Mouse (Mus musculus) gonadal fat pad, adult 2 months (tissue): Measurements from ENCODE around the gene Eef1akmt3. TPM values are rescaled to one million over a fixed set of nuclear protein-coding genes. Genes with fewer than 3 reads are reported as not detected.
"Not testable (repeated sequence)": the region's sequence is repeated elsewhere in the genome, so short reads cannot be mapped to it uniquely, and the experiment has no call there.

Experiments
- DNase-seq: peaks from one replicate; pipeline ENCODE4 v3.0.0-alpha.2; 2012; ENCODE audit warnings: low read depth
- polyA plus RNA-seq: library from polyadenylated mRNA; depleted of rRNA; stranded (reverse); fragments of >200 nt; gene quantifications from 2 replicates; pipeline ENCODE4 v1.2.3, GENCODE M21; 2012; rRNA removed

The Eef1akmt3 gene
- polyA plus RNA-seq = 0.55 and 0.86 TPM in 2 replicates

DNA sequence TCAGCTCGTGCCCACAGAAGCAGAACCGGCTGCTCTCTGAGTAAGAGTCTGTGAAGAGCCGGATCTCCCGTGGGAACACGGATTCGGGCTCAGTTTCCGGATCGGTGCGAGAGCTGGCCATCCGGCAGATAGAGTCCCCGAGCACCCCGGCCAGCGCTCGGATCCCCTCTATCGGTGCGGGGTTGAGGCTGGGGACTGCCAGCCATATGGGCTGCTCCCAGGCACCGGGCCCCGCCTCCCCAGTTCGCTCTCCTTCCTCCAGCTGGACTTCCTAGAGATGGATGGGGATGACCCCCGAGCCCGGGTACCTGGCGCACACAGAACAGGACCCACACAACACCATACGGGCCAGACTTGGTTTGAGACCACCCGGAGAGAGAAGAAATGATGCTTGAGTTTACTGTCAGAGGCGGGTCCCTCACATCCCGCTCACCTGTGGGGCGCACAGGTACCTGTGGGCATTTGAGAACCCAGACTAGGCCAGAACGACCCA, at the start of gene Eef1akmt3, which contains the start of gene Mettl1:
Eef1akmt3 (minus strand) TSS at position 240 of the 493 bp plus-strand sequence.
Mettl1 (plus strand) TSS at position 141 of the 493 bp plus-strand sequence.
- no peak for DNase-seq

DNA sequence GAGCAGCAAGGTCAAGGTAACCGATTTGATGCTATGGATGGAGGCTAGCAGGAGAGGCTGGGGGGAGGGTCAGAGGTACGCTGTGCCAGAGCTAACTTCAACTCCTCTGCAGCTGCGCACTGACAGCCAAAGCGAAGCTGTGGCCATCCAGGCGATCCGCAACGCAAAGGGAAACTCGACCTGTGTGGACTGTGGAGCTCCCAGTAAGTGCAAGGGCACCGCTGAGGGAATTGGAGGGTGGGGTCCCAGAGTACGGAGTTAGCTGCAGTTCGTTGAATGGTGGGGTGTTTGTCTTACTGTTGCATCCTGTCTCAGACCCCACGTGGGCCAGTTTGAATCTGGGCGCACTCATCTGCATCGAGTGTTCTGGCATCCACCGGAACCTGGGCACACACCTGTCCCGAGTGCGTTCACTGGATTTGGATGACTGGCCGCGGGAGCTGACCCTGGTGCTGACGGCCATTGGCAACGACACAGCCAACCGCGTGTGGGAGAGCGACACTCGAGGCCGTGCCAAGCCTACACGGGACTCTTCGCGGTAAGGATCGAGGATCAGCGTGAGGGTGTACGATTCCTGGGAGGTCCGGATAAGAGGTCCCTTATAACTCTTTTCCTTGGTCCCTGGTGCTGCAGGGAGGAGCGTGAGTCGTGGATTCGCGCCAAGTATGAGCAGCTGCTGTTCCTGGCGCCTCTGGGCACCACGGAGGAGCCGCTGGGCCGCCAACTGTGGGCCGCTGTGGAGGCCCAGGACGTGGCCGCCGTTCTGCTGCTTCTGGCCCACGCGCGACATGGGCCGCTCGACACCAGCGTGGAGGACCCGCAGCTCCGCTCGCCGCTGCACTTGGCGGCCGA, 49.5 kb upstream of the Eef1akmt3 start:
- no peak for DNase-seq

DNA sequence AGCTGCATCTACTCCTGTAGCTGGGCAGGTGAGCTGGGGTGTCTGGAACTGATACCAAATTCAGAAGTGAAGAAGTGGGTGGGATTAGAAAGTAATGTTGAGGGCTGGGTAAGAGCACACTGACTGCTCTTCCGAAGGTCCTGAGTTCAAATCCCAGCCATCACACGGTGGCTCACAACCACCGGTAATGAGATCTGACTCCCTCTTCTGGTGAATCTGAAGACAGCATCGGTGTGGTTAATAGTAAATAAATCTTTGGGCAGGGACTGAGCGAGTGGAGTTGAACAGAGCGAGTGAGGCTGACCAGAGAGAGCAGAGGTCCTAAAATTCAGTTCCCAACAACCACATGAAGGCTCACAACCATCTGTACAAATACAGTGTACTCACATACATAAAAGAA, 44.3 kb upstream of the Eef1akmt3 start:
- no peak for DNase-seq

DNA sequence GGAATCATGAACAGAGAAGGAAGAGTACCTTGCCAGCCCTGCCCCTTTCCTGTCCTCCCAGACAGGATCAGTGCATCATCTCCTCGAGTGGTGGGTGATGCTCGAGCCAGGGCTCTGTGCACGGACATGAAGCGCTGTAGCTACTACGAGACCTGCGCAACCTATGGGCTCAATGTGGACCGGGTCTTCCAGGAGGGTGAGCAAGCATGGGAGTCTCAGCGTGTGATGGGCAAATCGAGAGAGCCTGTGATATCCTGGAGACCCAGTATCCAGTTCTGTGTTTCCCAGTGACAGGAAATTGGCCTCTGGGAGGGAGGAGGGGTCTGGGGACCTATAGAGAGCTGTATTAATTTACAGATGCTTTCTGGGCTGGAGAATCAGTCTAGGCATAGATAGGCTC, 43.7 kb upstream of the Eef1akmt3 start:
- no peak for DNase-seq

DNA sequence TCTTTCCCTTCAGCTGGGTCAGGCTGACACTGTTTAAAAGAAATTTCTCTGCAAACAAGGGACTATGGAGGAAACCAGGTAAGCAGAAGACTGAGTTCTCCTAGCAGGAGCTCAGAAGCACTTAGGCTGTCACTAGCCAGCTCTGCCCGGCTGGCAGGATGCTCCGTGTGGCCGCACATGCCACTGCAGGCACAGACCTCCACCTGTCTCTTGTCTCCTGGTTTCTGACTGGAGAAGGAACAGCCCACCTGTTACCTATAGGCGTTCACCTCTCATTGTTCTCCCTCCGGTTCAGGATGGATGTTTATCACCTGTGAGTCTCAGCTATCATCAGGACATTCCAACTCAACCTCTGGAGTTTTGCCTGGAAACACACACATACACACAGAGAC, 42.6 kb upstream of the Eef1akmt3 start:
- no peak for DNase-seq

DNA sequence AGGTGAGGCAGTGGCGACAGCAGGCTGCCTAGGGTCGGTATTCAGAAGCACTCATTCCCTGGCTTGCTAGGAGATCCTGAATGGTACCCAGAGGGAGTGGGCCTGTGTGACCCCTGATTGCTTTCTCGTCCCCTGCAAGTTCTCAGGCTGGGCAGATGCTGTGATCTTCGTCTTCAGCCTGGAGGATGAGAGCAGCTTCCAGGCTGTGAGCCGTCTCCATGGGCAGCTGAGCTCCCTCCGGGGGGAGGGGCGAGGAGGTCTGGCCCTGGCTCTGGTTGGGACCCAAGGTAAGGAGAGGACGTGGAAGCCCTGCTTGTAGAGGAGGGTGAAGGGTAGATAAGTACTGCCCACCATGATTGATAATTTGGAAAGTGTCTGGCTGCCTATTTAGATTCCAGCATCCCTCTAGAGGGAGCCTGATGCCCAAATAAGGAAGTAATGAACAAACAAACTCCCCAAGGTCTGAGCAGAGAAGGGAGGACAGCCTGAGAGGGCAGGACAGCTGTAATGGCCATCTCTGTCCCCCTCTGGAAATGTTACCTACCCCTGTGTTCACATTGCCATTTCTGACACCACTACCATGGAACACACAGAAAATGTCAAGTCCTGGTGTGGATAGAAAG, 42.1 kb upstream of the Eef1akmt3 start:
- no peak for DNase-seq

DNA sequence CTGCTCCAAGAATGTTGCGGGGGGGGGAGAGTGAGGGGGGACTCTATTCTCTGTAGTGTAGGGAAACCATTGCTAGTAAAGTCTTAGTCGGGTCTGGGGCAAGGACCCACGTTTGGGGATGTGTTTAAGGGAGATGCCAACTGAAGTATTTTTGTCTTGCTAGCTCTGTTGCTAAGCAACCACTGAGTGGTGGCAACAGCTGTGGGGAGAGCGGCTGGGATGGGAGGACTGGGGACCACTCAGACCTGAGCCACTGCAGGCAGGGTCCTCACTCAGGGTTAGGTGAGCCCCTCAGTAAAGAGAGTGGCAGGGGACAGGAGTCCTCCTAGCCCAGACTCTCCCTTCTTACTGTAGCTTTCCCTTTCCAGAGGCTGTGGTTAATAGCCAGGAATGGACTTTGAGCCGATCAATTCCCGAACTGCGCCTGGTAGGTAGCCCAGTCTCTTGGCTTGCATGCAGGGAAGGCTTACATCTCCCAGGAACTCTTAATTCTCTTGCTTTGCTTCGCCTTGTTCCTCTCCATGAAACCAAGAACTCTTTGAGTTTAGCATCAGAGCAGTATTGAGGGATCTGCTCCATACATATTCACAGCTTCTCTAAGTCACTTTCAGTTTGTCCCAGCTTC, 40.8 kb upstream of the Eef1akmt3 start:
- DNase-seq = no peak

DNA sequence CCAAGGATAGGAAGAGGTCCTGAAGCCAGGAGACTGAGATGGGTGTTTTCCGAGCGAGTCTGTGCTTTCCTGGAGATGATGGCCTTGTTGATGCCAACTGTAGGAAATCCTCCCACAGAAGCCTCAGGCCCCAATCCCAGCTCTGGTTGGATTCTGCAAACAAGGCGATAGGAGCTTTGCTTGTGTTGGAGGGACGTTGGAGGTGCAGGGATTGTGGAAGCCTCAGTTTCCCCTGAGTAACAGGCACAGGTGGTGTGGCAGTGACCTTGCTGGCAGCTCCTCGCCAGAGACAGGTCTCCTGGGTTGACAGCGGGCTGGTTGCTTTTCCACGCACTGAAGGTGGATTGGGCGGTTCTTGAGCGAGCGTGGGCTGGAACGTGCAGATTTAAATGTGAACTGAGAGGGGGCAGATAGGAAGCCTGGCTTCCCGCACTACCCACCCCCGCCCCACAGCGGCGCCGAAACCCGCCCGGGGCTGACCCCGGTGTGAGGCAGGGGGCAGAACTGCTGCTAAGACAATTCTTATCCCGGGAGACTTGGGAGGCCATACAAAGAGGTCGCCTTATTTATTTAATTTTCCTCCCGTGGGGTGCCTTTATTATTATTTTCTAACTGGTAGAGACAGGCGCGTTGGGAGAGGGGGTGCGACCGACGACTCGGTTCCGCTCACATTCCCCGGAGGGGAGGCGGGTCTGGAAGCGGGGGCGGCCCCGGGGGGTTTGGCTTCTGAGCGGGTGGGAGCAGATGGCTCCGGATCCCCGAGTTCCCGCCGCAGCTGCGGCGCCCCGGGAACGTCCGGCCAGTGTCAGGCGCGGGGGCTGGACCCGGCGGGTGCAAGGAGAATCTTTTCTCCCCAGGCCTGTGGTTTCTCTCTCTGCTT, 39.8 kb upstream of the Eef1akmt3 start:
- DNase-seq = no peak

DNA sequence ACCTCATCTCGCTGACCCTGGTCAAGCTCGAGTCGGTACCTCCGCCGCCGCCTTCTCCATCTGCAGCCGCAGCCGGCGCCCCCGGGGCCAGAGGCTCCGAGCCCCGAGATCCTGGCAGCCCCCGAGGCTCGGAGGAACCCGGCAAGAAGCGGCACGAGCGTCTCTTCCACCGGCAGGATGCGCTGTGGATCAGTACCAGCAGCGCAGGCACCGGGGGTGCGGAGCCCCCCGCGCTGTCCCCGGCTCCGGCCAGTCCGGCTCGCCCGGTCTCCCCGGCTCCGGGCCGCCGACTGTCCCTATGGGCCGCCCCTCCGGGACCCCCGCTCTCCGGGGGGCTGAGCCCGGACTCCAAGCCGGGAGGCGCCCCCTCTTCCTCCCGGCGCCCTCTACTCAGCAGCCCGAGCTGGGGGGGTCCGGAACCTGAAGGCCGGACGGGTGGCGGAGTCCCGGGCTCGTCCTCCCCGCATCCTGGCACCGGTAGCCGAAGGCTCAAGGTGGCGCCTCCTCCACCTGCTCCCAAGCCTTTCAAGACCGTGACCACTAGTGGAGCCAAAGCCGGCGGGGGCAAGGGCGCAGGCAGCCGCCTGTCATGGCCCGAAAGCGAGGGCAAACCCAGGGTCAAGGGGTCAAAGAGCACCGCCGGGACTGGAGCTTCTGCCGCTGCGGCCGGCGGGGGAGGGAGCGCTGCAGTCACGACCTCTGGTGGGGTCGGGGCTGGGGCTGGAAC, 38.5 kb upstream of the Eef1akmt3 start:
- no peak for DNase-seq

DNA sequence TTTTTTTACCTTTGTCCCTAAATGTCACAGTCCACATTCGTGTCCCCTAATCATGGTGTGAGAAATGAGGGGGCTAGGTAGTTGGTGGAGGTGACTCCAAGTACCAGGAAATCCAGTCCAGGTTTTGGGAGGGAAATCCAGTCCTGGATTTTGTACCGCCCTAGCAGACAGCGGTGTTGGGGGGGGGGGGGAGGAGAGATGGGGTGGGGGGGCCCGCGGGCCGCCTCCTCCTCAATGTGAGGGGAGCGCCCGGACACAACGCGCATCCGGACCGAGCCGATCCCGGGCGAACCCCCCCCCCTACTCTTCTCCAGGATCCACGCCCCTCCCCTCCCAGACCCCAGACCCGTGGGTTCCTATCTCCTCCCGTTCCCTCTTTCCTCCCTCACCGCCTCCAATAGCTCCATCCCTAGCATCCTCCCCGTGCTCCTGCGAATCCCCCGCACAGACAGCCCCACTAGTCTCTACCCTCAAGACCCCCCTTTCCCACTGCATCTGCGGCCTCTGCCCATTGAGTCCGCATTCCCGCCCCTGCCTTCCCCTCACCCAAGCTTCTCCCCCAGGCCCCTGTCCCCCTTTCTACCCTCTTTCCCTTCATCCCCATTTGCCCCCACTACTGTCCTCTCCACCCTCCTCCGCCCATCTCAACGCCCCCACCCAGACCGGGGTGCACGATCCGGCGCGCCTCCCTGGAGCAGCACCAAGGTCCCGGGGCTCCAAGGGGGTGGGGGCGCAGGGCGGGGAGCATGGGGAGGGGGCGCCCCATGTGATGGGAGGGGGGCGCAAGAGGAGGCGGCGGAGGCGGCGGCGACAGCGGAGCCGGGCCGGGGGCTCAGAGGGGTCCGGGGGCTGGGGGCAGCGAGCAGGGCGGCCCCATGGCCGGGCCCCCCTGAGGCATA, 37.6 kb upstream of the Eef1akmt3 start:
- no peak for DNase-seq

DNA sequence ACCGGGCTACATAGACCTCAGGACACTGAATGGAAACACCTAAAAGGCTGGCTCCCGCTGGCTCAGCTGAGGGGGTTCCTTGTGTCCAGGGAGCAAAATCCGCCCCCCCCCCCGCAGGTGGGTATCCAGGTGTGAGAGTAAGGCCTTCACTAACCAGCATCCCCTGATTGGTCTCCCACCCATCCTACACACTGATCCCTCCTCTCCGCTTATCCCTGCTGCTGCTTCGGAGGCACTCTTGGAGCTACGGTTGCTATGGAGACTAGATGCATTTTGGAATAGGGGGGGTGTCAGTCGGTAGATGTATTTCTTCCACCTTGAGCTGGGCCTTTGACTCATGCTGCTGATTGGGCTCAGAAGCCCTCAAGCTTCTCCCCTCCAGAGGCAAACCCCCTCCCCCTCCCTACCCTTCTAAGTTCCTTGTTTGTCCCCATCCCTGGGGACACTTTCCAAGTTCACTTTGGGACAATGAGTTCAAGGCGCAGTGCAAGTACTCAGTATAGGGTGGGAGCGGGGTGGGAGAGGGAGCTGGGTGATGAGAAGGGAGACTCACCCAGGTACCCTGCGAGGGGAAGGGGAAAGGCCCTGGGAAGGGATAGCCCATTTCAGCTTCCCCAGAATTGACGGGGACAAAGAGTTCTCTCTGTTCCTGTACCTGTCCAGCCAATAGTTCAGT, 36.8 kb upstream of the Eef1akmt3 start:
- DNase-seq = no peak

DNA sequence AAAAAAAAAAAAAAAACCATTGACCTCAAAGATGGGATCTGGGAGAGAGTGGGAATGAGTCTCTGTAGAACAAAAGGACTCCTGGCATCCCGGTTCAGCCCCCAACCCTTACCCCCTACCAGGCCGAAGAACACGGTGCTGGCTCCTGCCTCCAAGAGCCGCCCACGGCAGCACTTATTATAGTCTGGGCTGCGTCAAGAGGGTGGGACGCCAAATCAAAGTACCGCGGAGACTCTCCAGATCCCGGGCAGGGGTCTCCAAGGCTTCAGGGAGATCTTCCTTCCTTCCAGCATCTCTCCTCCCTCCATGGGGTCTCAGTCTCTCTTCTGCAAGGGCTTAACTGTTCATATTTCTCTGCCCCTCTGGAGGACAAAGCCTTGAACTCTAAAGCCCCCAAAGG, 36.2 kb upstream of the Eef1akmt3 start:
- no peak for DNase-seq

DNA sequence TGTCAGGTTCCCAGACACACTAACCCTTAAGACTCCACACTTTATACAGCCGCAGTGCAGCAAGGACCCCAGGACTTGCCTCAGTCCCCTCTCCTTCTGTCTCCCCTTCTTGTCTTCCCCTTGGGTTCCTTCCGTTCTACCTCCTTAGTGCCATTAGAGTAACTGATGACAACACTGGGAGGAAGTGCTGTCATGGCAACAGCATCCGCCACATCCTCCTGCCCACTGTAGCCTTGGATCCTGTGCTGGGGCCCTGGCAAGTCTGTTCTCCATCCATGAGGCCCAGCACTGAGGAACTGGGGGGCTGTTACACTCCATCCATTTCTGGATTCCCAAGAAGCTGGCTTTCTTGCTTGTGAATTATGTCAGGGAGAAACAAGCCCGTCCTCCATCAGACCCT, 34.8 kb upstream of the Eef1akmt3 start:
- no peak for DNase-seq

DNA sequence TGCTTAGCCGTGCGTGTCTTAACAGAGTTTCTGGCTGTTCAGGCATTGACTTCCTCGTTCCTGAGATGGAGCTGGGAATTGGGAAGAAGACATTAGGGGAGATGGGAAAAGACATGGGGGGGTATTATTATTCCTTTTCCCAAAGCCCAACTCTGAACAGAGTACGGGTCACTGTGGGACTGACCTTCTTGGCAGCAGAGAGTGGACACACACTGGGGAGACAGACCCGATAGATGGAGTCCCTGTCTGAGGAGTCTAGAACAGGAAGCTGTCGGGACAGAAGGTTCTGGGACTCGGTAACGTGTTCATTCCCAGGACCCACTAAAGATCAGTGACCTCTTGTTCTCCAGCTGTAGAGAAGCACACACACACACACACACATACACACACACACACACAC, 34.3 kb upstream of the Eef1akmt3 start:
- no peak for DNase-seq

DNA sequence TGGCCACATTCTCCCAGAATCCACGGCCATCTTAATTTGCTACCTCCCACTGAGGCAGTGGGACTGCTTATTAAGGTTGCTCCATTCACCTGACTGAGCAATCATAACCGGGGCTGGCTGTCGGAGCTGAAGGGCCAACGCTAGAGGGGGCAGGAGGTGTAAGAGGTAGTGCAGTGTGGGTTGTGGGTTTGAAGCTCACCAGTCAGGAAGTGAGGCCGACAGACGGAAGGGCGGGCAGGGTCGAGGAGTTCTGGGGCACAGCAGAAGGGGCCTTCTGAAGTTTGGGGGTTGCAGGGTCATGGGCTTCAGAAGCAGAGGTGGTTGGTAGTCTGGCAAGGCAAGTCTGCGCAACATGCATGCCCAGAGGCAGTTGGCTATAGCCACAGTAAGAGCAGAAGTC, 33.8 kb upstream of the Eef1akmt3 start, which contains the start of gene Agap2:
Agap2 (plus strand) TSS at position 205 of the 400 bp plus-strand sequence.
- no peak for DNase-seq

DNA sequence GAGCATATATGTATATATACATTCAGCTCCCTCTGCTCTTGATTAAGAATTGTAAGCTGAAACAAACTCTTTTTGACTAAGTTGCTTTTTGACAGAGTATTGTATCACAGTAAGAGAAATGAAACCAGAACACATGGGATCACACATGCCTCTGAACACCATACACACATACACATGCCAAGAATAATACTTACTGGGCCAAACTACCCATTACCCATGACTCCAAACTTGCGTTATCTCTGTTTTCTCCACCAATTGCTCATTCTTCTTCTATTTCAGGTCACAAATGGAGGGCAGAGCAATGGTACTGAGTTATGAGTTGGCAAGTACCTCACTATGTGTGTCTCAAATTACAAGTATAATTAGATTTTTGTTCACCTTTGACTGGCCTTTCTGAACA, 32.7 kb upstream of the Eef1akmt3 start:
- DNase-seq = no peak

DNA sequence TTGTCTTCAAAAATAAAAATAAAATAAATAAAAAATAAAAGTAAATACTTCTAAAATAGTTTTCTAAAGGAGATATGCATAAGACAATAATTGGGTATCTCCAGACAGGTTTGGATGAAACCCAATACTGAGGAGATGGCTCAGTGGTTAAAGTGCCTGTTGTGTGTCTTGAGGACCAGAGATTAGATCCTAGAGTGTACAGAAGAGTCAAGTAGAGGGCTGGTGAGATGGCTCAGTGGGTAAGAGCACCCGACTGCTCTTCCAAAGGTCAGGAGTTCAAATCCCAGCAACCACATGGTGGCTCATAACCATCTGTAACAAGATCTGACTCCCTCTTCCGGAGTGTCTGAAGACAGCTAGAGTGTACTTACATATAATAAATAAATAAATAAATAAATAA, 31.7 kb upstream of the Eef1akmt3 start:
- not testable (repeated sequence) for DNase-seq

DNA sequence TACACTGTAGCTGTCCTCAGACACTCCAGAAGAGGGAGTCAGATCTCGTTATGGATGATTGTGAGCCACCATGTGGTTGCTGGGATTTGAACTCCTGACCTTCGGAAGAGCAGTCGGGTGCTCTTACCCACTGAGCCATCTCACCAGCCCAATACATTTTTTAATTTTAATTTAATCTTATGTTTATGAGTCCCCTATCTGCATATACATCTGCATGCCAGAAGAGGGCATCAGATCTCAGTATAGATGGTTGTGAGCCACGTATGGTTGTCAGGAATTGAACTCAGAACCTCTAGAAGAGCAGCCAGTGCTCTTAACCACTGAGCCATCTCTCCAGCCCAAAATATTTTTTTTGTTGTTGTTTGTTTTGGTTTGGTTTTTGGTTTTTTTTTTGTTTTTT, 31.0 kb upstream of the Eef1akmt3 start:
- DNase-seq = not testable (repeated sequence)

DNA sequence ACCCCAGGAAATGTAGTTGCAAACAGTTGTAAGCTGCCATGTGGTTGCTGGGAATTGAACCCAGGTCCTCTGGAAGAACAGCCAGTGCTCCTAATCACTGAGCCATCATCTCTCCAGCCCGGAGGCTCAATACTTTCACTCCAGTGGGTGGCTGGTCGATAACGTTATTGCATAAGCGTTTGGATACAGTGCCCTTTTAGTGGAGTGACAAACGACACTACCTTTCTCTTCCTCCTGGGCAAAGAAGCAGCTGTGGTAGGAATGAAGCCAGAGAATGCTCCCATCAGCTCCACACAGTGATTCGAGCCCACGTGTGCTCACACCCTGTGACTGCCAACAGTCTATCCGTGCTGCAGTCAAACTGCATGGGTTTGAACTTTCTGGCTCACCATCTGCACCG, 29.9 kb upstream of the Eef1akmt3 start:
- DNase-seq = no peak
